Comparison of ENCODE assay signal across 8 mouse cellular contexts in genomic region chr6:49036275-49037267, GRCm38 (mm10). TPM values are rescaled to one million over a fixed set of nuclear protein-coding genes. Genes with fewer than 3 reads are reported as not detected.
DNase-seq lines count a peak whose midpoint lies in the region; ATAC-seq and TF ChIP-seq lines count a peak whose summit lies in the region.

Gene Gpnmb, plus strand, starts transcription at chr6:49036546.

- no peaks in the 10 kb centered on the region for H3K36me3 ChIP-seq in heart, adult 2 months (ENCODE audit: control insufficient read depth, insufficient read depth, low read length)
- H3K36me3 ChIP-seq in ES-E14 (ENCODE audit: control insufficient read depth, insufficient read depth, low read length, poor library complexity, severe bottlenecking) = no peaks in the 10 kb centered on the region
- no peaks in the 10 kb centered on the region for H3K36me3 ChIP-seq in heart, embryonic 15.5 days
- no peaks in the 10 kb centered on the region for H3K36me3 ChIP-seq in liver, embryonic 13.5 days

- H3K4me2 ChIP-seq in heart, embryonic 15.5 days = peak within 1 kb of the TSS; percentile 60
- H3K4me2 ChIP-seq in liver, embryonic 13.5 days = peak within 1 kb of the TSS; percentile 25

- DNase-seq in heart, adult 2 months = no peak
- no peak for DNase-seq in heart, adult 9 months (ENCODE audit: low spot score in 2 of 2)
- DNase-seq in ES-E14 (ENCODE audit: low read depth, low spot score) = no peak
- DNase-seq in liver, embryonic 13.5 days = no peak
- no peak for DNase-seq in spleen, postnatal 10 days (ENCODE audit: low spot score in 2 of 2)
- no peak for DNase-seq in gastrocnemius, postnatal 25 days

- H3K9ac ChIP-seq in heart, adult 2 months (ENCODE audit: low read depth, low read length) = no peak within 1 kb of the TSS
- peak within 1 kb of the TSS; percentile 6; the same call in 1 of the 2 replicates for H3K9ac ChIP-seq in ES-E14 (ENCODE audit: insufficient read depth, low read depth, low read length, poor library complexity, severe bottlenecking)
- H3K9ac ChIP-seq in heart, embryonic 15.5 days = 0 out of 2 replicates have a peak within 1 kb of the TSS, but pooled peaks have one; percentile 21
- no peak within 1 kb of the TSS for H3K9ac ChIP-seq in liver, embryonic 13.5 days

- H3K4me3 ChIP-seq in heart, adult 2 months = 0 out of 2 replicates have a peak within 1 kb of the TSS, but pooled peaks have one; percentile 8
- peak within 1 kb of the TSS; percentile 35 to 46 for H3K4me3 ChIP-seq in ES-E14 (ENCODE audit: insufficient read depth in 1 of 2, low read depth in 1 of 2, low read length in 2 of 2, poor library complexity in 1 of 2, severe bottlenecking in 1 of 2)
- peak within 1 kb of the TSS; percentile 33 for H3K4me3 ChIP-seq in heart, embryonic 15.5 days
- H3K4me3 ChIP-seq in liver, embryonic 13.5 days (replicated peaks) = no peak within 1 kb of the TSS

- 24% methylated on average over 28 of the region's 28 CpGs for WGBS in heart, adult 2 months
- 22% methylated on average over 28 of the region's 28 CpGs for WGBS in heart, embryonic 15.5 days
- 23% methylated on average over 28 of the region's 28 CpGs for WGBS in liver, embryonic 13.5 days (ENCODE audit: insufficient replicate concordance)

- no peak for TF ChIP-seq CTCF in heart, adult 2 months (IDR thresholded peaks at IDR 0.05)

- no peak within 1 kb of the TSS for H3K27ac ChIP-seq in heart, adult 2 months
- H3K27ac ChIP-seq in ES-E14 (ENCODE audit: insufficient read depth, low read depth, low read length, poor library complexity, severe bottlenecking) = no peak within 1 kb of the TSS
- H3K27ac ChIP-seq in heart, embryonic 15.5 days = no peak within 1 kb of the TSS
- H3K27ac ChIP-seq in liver, embryonic 13.5 days = no peak within 1 kb of the TSS

- ATAC-seq in heart, embryonic 15.5 days (replicated peaks; ENCODE audit: insufficient number of reproducible peaks, insufficient read depth, low FRiP score, low read depth) = 0 out of 2 replicates have a peak, but pooled peaks have one; percentile 22
- ATAC-seq in liver, embryonic 13.5 days (ENCODE audit: low read depth) = no peak
- no peak for ATAC-seq in megakaryocyte-erythroid progenitor cell, adult 5-6 weeks (replicated peaks; ENCODE audit: low FRiP score, low TSS enrichment, poor library complexity, severe bottlenecking)

- in situ Hi-C loops in ES-E14 (cut with MboI; ENCODE audit: low sequenced_read_pairs in 2 of 2, unreplicated experiment in 2 of 2) = loop anchor here in 1 of 2 experiments (25.0 kb wide), 1 partner anchor 326 kb away; the partner anchor contains the start of gene Fam221a

- no peaks in the 10 kb centered on the region for H3K79me2 ChIP-seq in heart, adult 2 months (replicated peaks; ENCODE audit: control insufficient read depth, insufficient read depth, low read length)

- H3K4me1 ChIP-seq in heart, adult 2 months (ENCODE audit: control insufficient read depth, insufficient read depth, low read length) = peaks cover 2% of the 10 kb centered on the region
- H3K4me1 ChIP-seq in ES-E14 (ENCODE audit: control insufficient read depth in 2 of 2, insufficient read depth in 2 of 2, low read length in 2 of 2, poor library complexity in 1 of 2) = peaks cover 0 to 2% of the 10 kb centered on the region in 2 experiments; a peak in 2 of 4 replicates
- H3K4me1 ChIP-seq in heart, embryonic 15.5 days (replicated peaks) = peaks cover 16% of the 10 kb centered on the region
- H3K4me1 ChIP-seq in liver, embryonic 13.5 days (replicated peaks) = peaks cover 11% of the 10 kb centered on the region

- intact Hi-C loops in heart, adult 2 months (cut with DNase I) = no loop called here

- no peak for TF ChIP-seq POLR2A in heart, adult 2 months (IDR thresholded peaks at IDR 0.05; ENCODE audit: insufficient read depth, low read depth, low read length)

- no peaks in the 10 kb centered on the region for H3K9me3 ChIP-seq in ES-E14 (ENCODE audit: control insufficient read depth, insufficient read depth, low read depth, low read length)
- H3K9me3 ChIP-seq in heart, embryonic 15.5 days (replicated peaks) = no peaks in the 10 kb centered on the region
- H3K9me3 ChIP-seq in liver, embryonic 13.5 days (replicated peaks) = no peaks in the 10 kb centered on the region

- no peak for TF ChIP-seq EP300 in heart, adult 2 months (IDR thresholded peaks at IDR 0.05; ENCODE audit: insufficient read depth, low read depth, low read length)

- peaks cover 2% of the 10 kb centered on the region; the same call in 1 of the 2 replicates for H3K27me3 ChIP-seq in heart, adult 2 months (ENCODE audit: control insufficient read depth, insufficient read depth, low read length)
- peaks cover 13% of the 10 kb centered on the region for H3K27me3 ChIP-seq in heart, embryonic 15.5 days
- H3K27me3 ChIP-seq in liver, embryonic 13.5 days = peaks cover 33% of the 10 kb centered on the region

TF ChIP-seq in ES-E14, 5 proteins besides CTCF, POLR2A, EP300 and RAD21:
- TF ChIP-seq MAFK (IDR thresholded peaks at IDR 0.05; ENCODE audit: insufficient read depth, low read depth, low read length) (no peak), ZNF384 (IDR thresholded peaks at IDR 0.05; ENCODE audit: low read depth, low read length) (no peak), CHD2 (IDR thresholded peaks at IDR 0.05; ENCODE audit: low read depth, low read length) (no peak), ZC3H11A (IDR thresholded peaks at IDR 0.05; ENCODE audit: borderline replicate concordance, low read depth, low read length) (no peak)

RNA-seq across cellular contexts. Expression of gene Gpnmb, which starts in this region (rescaled TPM):
- total RNA-seq in heart, adult 2 months (2021) = 1 to 10 TPM in 1 of 2 experiments, under 1 TPM in 1; 0.84 to 1.3 TPM
- 2.4 and 4.9 TPM in 2 replicates for polyA plus RNA-seq in heart, adult 2 months (2012; rRNA removed)
- total RNA-seq in ES-E14 (2012; rRNA removed) = 0.63 and 0.89 TPM in 2 replicates
- polyA plus RNA-seq in heart, embryonic 15.5 days (2015; fragmentation: Nextera tagmentation; extraction: Ambion mirVana) = 5.5 and 16.5 TPM in 2 replicates
- 0.25 and 0.39 TPM in 2 replicates for polyA plus RNA-seq in liver, embryonic 13.5 days (2015; fragmentation: Nextera tagmentation; extraction: Ambion mirVana)
- not detected in 2 replicates for total RNA-seq in megakaryocyte-erythroid progenitor cell, adult 5-6 weeks (2014; fragmentation: Nextera tagmentation)
- not detected in 2 replicates for total RNA-seq in megakaryocyte-erythroid progenitor cell, adult 5-6 weeks (2017)
- total RNA-seq in gastrocnemius, postnatal 25 days (2021) = under 1 TPM; 0.87 to 0.96 TPM

Comparison
In these comparisons a context has a peak if more than half of its experiments do, and no peak if none do; other contexts are left out.
1. H3K9ac ChIP-seq: peak in ES-E14 (single experiment) and heart, embryonic 15.5 days (single experiment); none in heart, adult 2 months (single experiment) and liver, embryonic 13.5 days (single experiment).